Mouse (Mus musculus): ENCODE measurements around the gene Plin2.

- no peak for TF ChIP-seq POLR2A (IDR thresholded peaks at IDR 0.05; ENCODE audit: borderline replicate concordance, insufficient read depth, low read length)
- TF ChIP-seq CTCF (IDR thresholded peaks at IDR 0.05; ENCODE audit: borderline replicate concordance, insufficient read depth, low read depth, low read length): no peak
Observed at GRCm38 (mm10) chr4:86663919-86664318, 5.9 kb downstream of the Plin2 start.
